Mouse (Mus musculus) NIH3T3 (cell line): ENCODE results near the gene Xkr8.
"Not testable (repeated sequence)": the region's sequence is repeated elsewhere in the genome, so short reads cannot be mapped to it uniquely, and the experiment has no call there.

ENCODE experiments used
- DNase-seq: peaks from one replicate; pipeline ENCODE4 v3.0.0-alpha.2; 2012; ENCODE audit warnings: low read depth

Xkr8 gene

GRCm38 (mm10) chr4:132737154-132737553 lies 4.8 kb upstream of the Xkr8 start:
- not testable (repeated sequence) for DNase-seq

DNA sequence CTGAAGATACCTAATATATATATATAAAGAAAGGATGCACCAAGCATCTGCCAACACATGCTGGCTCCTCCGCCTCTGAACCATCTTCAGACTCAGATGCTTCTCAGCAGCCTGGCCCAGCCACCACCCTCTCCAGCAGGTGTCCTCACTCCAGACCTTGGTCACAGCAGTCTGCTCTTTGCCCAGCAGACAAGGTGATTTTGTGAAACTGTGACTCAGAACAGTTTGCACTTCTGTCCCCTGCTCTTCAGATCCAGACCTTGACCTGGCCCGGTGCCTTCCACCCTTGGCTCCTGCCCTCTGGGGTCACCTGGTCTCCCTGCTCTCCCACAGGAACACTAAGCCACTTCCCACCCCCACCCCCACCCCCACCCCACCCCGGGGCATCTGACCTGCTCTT lies 3.5 kb upstream of the Xkr8 start:
- no peak for DNase-seq

- peak; percentile 72 for DNase-seq
Measured at GRCm38 (mm10) chr4:132735389-132735788, 3.0 kb upstream of the Xkr8 start.

GRCm38 (mm10) chr4:132734766-132735165 lies 2.4 kb upstream of the Xkr8 start:
- DNase-seq: no peak

- DNase-seq: no peak
Measured at GRCm38 (mm10) chr4:132733071-132733770, 875 bp upstream of the Xkr8 start.

DNA sequence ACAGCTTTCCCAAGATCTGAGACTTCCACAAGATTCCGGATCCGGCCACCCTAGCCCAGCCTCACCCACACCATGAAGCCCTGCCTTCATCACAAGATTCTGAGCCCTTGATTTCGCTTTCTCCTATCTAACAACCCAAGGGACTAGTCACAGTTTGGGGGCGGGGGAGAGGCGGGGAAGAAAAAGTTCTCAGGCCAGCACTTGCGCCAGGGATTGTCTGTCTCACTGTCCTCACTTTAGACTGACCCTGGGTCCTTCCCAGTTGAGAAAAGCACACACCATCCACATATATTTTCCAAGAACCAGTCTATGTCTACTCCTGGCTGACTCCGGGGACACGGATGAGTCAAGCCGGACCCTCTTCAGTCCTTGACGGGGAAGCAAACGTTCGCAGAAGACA lies 730 bp downstream of the Xkr8 start:
- DNase-seq: peak; percentile 20

DNA sequence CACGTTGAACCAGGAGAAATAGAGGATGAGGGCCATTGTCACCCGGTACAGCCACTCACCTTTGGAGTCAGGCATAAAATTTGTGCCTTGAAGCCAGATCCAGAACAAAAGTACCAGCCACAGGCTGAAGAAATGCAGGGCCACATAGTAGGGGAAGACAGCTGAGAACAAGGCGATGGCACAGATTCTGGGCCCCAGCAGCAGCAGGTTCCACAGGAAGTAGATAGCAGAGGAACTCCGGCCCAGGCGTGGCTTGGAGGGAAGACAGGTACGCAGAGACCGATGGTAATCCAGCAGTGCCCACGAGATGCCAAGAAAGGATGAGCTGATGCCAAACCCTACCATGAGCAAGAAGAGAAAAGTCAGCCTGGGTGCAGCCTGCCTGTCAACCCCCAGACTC lies 4.1 kb downstream of the Xkr8 start:
- DNase-seq: no peak

GRCm38 (mm10) chr4:132718251-132718650 lies 14.1 kb downstream of the Xkr8 start:
- DNase-seq: no peak

DNA sequence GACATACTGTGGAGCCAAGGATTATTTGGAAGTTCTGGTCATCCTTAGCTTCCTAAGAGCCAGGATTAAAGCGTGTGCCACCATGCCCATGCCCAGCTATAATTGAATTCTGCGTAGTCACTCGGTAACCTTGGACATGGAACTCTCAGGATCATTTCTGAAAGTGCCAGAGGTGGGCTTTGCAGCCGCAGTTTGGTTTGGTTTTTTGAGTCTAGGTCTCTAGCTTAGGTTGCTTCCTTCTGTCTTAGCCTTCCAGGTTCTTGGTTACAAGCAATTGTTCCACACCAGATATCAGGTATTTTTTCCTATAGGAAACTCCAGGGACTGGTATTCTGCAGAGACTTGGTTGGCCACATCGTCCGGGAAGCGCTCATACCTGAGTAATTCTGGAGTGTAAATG lies 19.2 kb downstream of the Xkr8 start:
- DNase-seq: no peak

GRCm38 (mm10) chr4:132706885-132707284 lies 25.5 kb downstream of the Xkr8 start:
- no peak for DNase-seq

GRCm38 (mm10) chr4:132702076-132702475 lies 30.3 kb downstream of the Xkr8 start:
- DNase-seq: no peak

DNA sequence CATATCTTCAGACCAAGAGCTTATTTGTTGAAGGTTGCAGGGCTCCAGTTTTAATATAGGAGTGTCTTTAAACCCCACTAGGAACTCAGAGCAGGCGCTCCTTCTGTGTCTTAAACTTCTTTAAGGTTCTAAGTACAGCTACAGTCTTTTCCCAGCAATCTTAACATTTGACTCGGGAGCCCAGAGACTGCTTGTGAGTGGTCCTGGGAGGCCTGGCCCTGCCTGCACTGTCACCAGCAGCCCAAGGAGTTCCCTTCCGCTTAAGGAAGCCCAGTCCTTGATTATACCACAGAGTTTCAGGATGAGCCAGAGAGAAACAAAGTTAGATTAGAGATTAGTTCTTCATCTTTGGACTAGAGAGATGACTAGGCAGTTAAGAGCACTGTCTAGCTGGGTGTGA lies 39.0 kb downstream of the Xkr8 start:
- DNase-seq: no peak

GRCm38 (mm10) chr4:132689634-132690033 lies 42.7 kb downstream of the Xkr8 start:
- no peak for DNase-seq

GRCm38 (mm10) chr4:132676771-132677539 lies 55.4 kb downstream of the Xkr8 start:
- peak; percentile 62 for DNase-seq
